Mouse (Mus musculus) brain, embryonic 14.5 days (tissue): ENCODE data around the gene Prss44.

ENCODE experiments used
- CTCF ChIP-seq: fragments of 200-500 bp; IDR thresholded peaks from 2 replicates; pipeline ENCODE4 v1.5.1; 2012; ENCODE audit warnings: inconsistent platforms, mild to moderate bottlenecking, moderate library complexity, borderline replicate concordance; ENCODE audit not compliant: insufficient read depth, insufficient read length; ENCODE audit errors: extremely low read depth
- POLR2A ChIP-seq: fragments of 200-500 bp; IDR thresholded peaks from 2 replicates; pipeline ENCODE4 v1.6.1; 2012; ENCODE audit warnings: mild to moderate bottlenecking, inconsistent platforms, borderline replicate concordance; ENCODE audit not compliant: poor library complexity, insufficient read depth, insufficient read length, severe bottlenecking; ENCODE audit errors: extremely low read depth

DNA sequence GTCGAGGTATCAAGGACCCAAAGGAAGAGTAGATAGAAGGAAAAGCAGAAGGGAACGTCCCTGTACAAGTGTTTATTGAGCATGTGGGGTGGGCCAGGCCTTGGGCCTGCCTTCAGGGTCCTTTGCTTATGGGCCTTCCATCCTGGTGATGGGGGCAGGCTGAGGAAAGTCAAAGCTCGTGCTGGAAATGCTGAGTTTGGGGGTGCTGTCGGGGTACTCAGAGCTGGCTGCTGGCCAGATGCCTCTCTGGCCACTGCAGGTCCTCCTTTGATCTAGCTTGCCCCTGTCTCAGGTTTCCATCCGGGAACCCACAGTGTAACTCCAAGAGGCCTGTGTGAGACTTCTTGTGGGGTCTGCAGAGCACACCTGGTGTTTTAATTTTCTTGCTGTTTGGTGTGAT lies 44.7 kb downstream of the Prss44 start:
- no peak for TF ChIP-seq POLR2A
- no peak for TF ChIP-seq CTCF
